Comparison of ENCODE assay signal across 9 mouse cellular contexts in genomic region chr1:80315533-80316045, GRCm38 (mm10).
"Had no signal": no experiment of that assay in that cellular context is flagged by ENCODE, and none has a peak within 500 bp of the region (broad histone marks: within the 10 kb centered on the region; RNA-seq: fewer than 3 reads in every experiment).

No protein-coding gene starts in this region.

- DNase-seq: lung, adult 18-20 months; lung, embryonic 14.5 days; lung, postnatal 10 days; lung, postnatal 36 days; retina, postnatal 1 day; right cerebral cortex, adult 18-20 months; thymus, adult 18-20 months; thymus, postnatal 14 days; thymus, postnatal 4 days had no signal
